Mouse (Mus musculus) limb, embryonic 12.5 days (tissue): ENCODE measurements around the gene Tut4. TPM values are rescaled to one million over a fixed set of nuclear protein-coding genes. Genes with fewer than 3 reads are reported as not detected.
A peak's percentile ranks its signal among the peaks of the same experiment; 100 is the strongest.

ENCODE experiments used
- ATAC-seq: fragments of 200-750 bp; cut with Nextera tagmentation; 2 replicates; pipeline ENCODE4 v1.8.0; 2017; ENCODE audit warnings: low read depth, moderate TSS enrichment; ENCODE audit not compliant: insufficient number of reproducible peaks, insufficient read depth, low FRiP score, low TSS enrichment
- H3K27ac ChIP-seq: fragments of 300-500 bp; sonication (generic); 2 replicates; pipeline ENCODE4 v1.5.1; 2016; ENCODE audit warnings: mild to moderate bottlenecking, moderate library complexity
- H3K27me3 ChIP-seq: fragments of 300-500 bp; sonication (generic); 2 replicates; pipeline ENCODE4 v1.6.1; 2016; ENCODE audit warnings: mild to moderate bottlenecking, moderate library complexity
- H3K36me3 ChIP-seq: fragments of 300-500 bp; sonication (generic); 2 replicates; pipeline ENCODE4 v1.6.1; 2016; ENCODE audit warnings: mild to moderate bottlenecking, moderate library complexity
- H3K4me1 ChIP-seq: fragments of 300-500 bp; sonication (generic); replicated peaks from 2 replicates; pipeline ENCODE4 v1.6.1; 2016
- H3K4me2 ChIP-seq: fragments of 300-500 bp; sonication (generic); 2 replicates; pipeline ENCODE4 v1.6.1; 2016; ENCODE audit warnings: mild to moderate bottlenecking, moderate library complexity
- H3K4me3 ChIP-seq: fragments of 300-500 bp; sonication (generic); replicated peaks from 2 replicates; pipeline ENCODE4 v1.5.1; 2016; ENCODE audit warnings: mild to moderate bottlenecking
- H3K9ac ChIP-seq: fragments of 300-500 bp; sonication (generic); replicated peaks from 2 replicates; pipeline ENCODE4 v1.6.1; 2016; ENCODE audit warnings: mild to moderate bottlenecking, moderate library complexity
- H3K9me3 ChIP-seq: fragments of 300-500 bp; sonication (generic); 2 replicates; pipeline ENCODE4 v1.6.1; 2016; ENCODE audit warnings: mild to moderate bottlenecking, moderate library complexity
- WGBS: fragments of 180-500 bp; shearing (Covaris S2); methylation state at CpG from one replicate; pipeline ENCODE4 v1.1.7; 2016; 5-methylcytosine and 5-hydroxymethylcytosine counted together
- polyA plus RNA-seq: library from polyadenylated mRNA; unstranded; fragments of >200 nt; fragmentation: Nextera tagmentation; extraction: Ambion mirVana; gene quantifications from 2 replicates; pipeline ENCODE4 v1.2.1, GENCODE M21; 2016

Tut4 gene
- polyA plus RNA-seq: 144 and 154 TPM in 2 replicates

GRCm38 (mm10) chr4:108459231-108460155, at the start of gene Tut4:
Tut4 (plus strand) TSS chr4:108459426.
- Histone ChIP-seq H3K36me3 (peaks cover 13% of the 10 kb centered on the region), H3K27me3 (no peaks in the 10 kb centered on the region), H3K9ac (peak within 1 kb of the TSS; percentile 99), H3K27ac (peak within 1 kb of the TSS; percentile 99), H3K4me2 (peak within 1 kb of the TSS; percentile 77), H3K9me3 (no peaks in the 10 kb centered on the region), H3K4me3 (peak within 1 kb of the TSS; percentile 99), H3K4me1 (peaks cover 11% of the 10 kb centered on the region)
- peak; percentile 91 for ATAC-seq
- WGBS: under 1% methylated on average over 77 of the region's 97 CpGs

GRCm38 (mm10) chr4:108424587-108424986, 34.6 kb upstream of the Tut4 start:
- Histone ChIP-seq H3K4me3 (no peak overlapping the region), H3K9ac (no peak overlapping the region), H3K27ac (no peak overlapping the region), H3K27me3 (no peaks in the 10 kb centered on the region), H3K9me3 (no peaks in the 10 kb centered on the region), H3K36me3 (no peaks in the 10 kb centered on the region), H3K4me1 (peaks cover 14% of the 10 kb centered on the region), H3K4me2 (no peak overlapping the region)
- no peak for ATAC-seq
- 62% methylated on average over 2 of the region's 2 CpGs for WGBS

GRCm38 (mm10) chr4:108427719-108428340, 31.4 kb upstream of the Tut4 start:
- no peaks in the 10 kb centered on the region for H3K9me3 ChIP-seq
- peaks cover 37% of the 10 kb centered on the region for H3K4me1 ChIP-seq
- no peak overlapping the region for H3K4me2 ChIP-seq
- H3K36me3 ChIP-seq: no peaks in the 10 kb centered on the region
- H3K9ac ChIP-seq: no peak overlapping the region
- no peaks in the 10 kb centered on the region for H3K27me3 ChIP-seq
- whole genome bisulfite sequencing: 56% methylated on average over 11 of the region's 11 CpGs
- no peak overlapping the region for H3K4me3 ChIP-seq
- ATAC-seq: no peak
- H3K27ac ChIP-seq: peak overlapping the region; percentile 36; the same call in 1 of the 2 replicates

GRCm38 (mm10) chr4:108428341-108428721, 30.9 kb upstream of the Tut4 start:
- WGBS: 64% methylated on average over 6 of the region's 6 CpGs
- Histone ChIP-seq H3K4me3 (no peak overlapping the region), H3K27me3 (no peaks in the 10 kb centered on the region), H3K9ac (no peak overlapping the region), H3K36me3 (no peaks in the 10 kb centered on the region), H3K4me2 (no peak overlapping the region), H3K9me3 (no peaks in the 10 kb centered on the region), H3K27ac (peak overlapping the region; percentile 36; the same call in 1 of the 2 replicates), H3K4me1 (peaks cover 41% of the 10 kb centered on the region)
- ATAC-seq: no peak

- no peak overlapping the region for H3K9ac ChIP-seq
- peak overlapping the region; percentile 16 for H3K4me2 ChIP-seq
- peak; percentile 91 for ATAC-seq
- WGBS: 18% methylated on average over 4 of the region's 4 CpGs
- no peaks in the 10 kb centered on the region for H3K27me3 ChIP-seq
- H3K4me1 ChIP-seq: peaks cover 60% of the 10 kb centered on the region
- H3K27ac ChIP-seq: peak overlapping the region; percentile 89
- H3K4me3 ChIP-seq: no peak overlapping the region
- H3K9me3 ChIP-seq: no peaks in the 10 kb centered on the region
- no peaks in the 10 kb centered on the region for H3K36me3 ChIP-seq
These were observed 28.3 kb upstream of the Tut4 start for GRCm38 (mm10) chr4:108430656-108431560.

- no peak for ATAC-seq
- H3K27me3 ChIP-seq: no peaks in the 10 kb centered on the region
- H3K9ac ChIP-seq: no peak overlapping the region
- 23% methylated on average over 2 of the region's 2 CpGs for WGBS
- H3K4me2 ChIP-seq: peak overlapping the region; percentile 16
- no peaks in the 10 kb centered on the region for H3K9me3 ChIP-seq
- peaks cover 60% of the 10 kb centered on the region for H3K4me1 ChIP-seq
- H3K4me3 ChIP-seq: no peak overlapping the region
- no peaks in the 10 kb centered on the region for H3K36me3 ChIP-seq
- peak overlapping the region; percentile 89 for H3K27ac ChIP-seq
These were observed 27.7 kb upstream of the Tut4 start for GRCm38 (mm10) chr4:108431561-108431936.

GRCm38 (mm10) chr4:108433341-108433740, 25.9 kb upstream of the Tut4 start:
- no peaks in the 10 kb centered on the region for H3K36me3 ChIP-seq
- WGBS: 9% methylated on average over 6 of the region's 6 CpGs
- H3K9me3 ChIP-seq: no peaks in the 10 kb centered on the region
- peak overlapping the region; percentile 16 for H3K4me2 ChIP-seq
- ATAC-seq: peak; percentile 60; the same call in 1 of the 2 replicates
- H3K27ac ChIP-seq: peak overlapping the region; percentile 89
- no peaks in the 10 kb centered on the region for H3K27me3 ChIP-seq
- no peak overlapping the region for H3K9ac ChIP-seq
- no peak overlapping the region for H3K4me3 ChIP-seq
- H3K4me1 ChIP-seq: peaks cover 68% of the 10 kb centered on the region

- H3K27ac ChIP-seq: peak overlapping the region; percentile 89
- peaks cover 68% of the 10 kb centered on the region for H3K4me1 ChIP-seq
- WGBS: 42% methylated on average over 4 of the region's 4 CpGs
- H3K27me3 ChIP-seq: no peaks in the 10 kb centered on the region
- no peaks in the 10 kb centered on the region for H3K36me3 ChIP-seq
- no peaks in the 10 kb centered on the region for H3K9me3 ChIP-seq
- no peak for ATAC-seq
- no peak overlapping the region for H3K9ac ChIP-seq
- H3K4me3 ChIP-seq: no peak overlapping the region
- peak overlapping the region; percentile 16 for H3K4me2 ChIP-seq
These were observed 25.0 kb upstream of the Tut4 start for GRCm38 (mm10) chr4:108434221-108434620.

GRCm38 (mm10) chr4:108434781-108435180, 24.4 kb upstream of the Tut4 start:
- no peaks in the 10 kb centered on the region for H3K36me3 ChIP-seq
- H3K9ac ChIP-seq: no peak overlapping the region
- H3K4me3 ChIP-seq: no peak overlapping the region
- peak overlapping the region; percentile 89 for H3K27ac ChIP-seq
- H3K9me3 ChIP-seq: no peaks in the 10 kb centered on the region
- peaks cover 68% of the 10 kb centered on the region for H3K4me1 ChIP-seq
- WGBS: 95% methylated on average over 3 of the region's 3 CpGs
- H3K4me2 ChIP-seq: no peak overlapping the region
- ATAC-seq: no peak
- H3K27me3 ChIP-seq: no peaks in the 10 kb centered on the region

- Histone ChIP-seq H3K9ac (no peak overlapping the region), H3K4me3 (no peak overlapping the region), H3K4me2 (no peak overlapping the region), H3K4me1 (peaks cover 65% of the 10 kb centered on the region), H3K27me3 (no peaks in the 10 kb centered on the region), H3K27ac (peak overlapping the region; percentile 89), H3K36me3 (no peaks in the 10 kb centered on the region), H3K9me3 (no peaks in the 10 kb centered on the region)
- WGBS: 55% methylated on average over 3 of the region's 3 CpGs
- no peak for ATAC-seq
These were observed 23.6 kb upstream of the Tut4 start for GRCm38 (mm10) chr4:108435646-108436045.

- no peak for ATAC-seq
- Histone ChIP-seq H3K4me1 (peaks cover 60% of the 10 kb centered on the region), H3K9ac (no peak overlapping the region), H3K27ac (no peak overlapping the region), H3K27me3 (no peaks in the 10 kb centered on the region), H3K9me3 (no peaks in the 10 kb centered on the region), H3K4me3 (no peak overlapping the region), H3K4me2 (no peak overlapping the region), H3K36me3 (no peaks in the 10 kb centered on the region)
- WGBS: 70% methylated on average over 1 of the region's 1 CpGs
These were observed 23.0 kb upstream of the Tut4 start for GRCm38 (mm10) chr4:108436225-108436624.
